Mouse (Mus musculus) left cerebral cortex, postnatal 36 days (tissue): ENCODE measurements at regions not wholly inside any gene's neighbourhood (a gene's known extent, or its start where the extent isn't known, plus 50 kb on each side); places are given as distances from the start of the nearest gene placed in this dataset.
"Not testable (repeated sequence)": the region's sequence is repeated elsewhere in the genome, so short reads cannot be mapped to it uniquely, and the experiment has no call there.

Experiments
- DNase-seq, 2 experiments: peaks; one replicate each; pipeline ENCODE4 v3.0.0; 2021 to 2022; ENCODE audit warnings: low spot score in 2 of 2, mixed read lengths in 1 of 2
- intact Hi-C: fragments of 180-260 bp; cut with DNase I; formaldehyde crosslinking; loops from one replicate; pipeline ENCODE4 v1.15.1; 2025

- DNase-seq = no peak
- intact Hi-C loops = no loop called here
Measured at GRCm38 (mm10) chr8:46355066-46355465, 60.6 kb upstream of the Helt start.

- intact Hi-C loops, DNase-seq: not testable (repeated sequence)
Measured at GRCm38 (mm10) chr8:46357961-46358360, 63.5 kb upstream of the Helt start.

GRCm38 (mm10) chr8:46362871-46363306 lies 68.4 kb upstream of the Helt start:
- DNase-seq = no peak
- intact Hi-C loops = no loop called here

GRCm38 (mm10) chr8:46365711-46366110 lies 71.2 kb upstream of the Helt start:
- DNase-seq = no peak
- intact Hi-C loops = no loop called here

- intact Hi-C loops = no loop called here
Measured at GRCm38 (mm10) chr8:46367125-46367524, 72.7 kb upstream of the Helt start.

DNA sequence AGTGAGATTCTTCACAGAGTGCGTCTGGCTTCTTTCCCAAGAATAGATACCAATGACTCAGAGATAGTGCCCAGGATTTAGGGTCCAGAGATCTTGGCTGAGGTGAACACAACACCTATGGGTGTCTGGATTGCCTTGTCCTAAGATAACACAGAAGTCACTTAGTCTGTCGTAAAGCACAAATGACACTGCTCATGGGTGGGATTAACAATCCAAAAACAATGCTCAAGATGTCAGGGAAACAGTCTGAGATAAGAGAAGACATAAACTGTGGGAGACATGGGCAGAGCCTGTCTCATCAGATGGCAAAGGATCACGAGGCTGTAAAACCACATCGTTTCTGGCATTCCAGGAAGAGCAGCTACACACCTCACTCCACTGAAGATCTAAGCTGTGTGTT lies 79.6 kb upstream of the Helt start:
- intact Hi-C loops = no loop called here
- no peak for DNase-seq

More at GRCm38 (mm10) chr8:46367125-46367524, 72.7 kb upstream of the Helt start:
- no peak for DNase-seq

DNA sequence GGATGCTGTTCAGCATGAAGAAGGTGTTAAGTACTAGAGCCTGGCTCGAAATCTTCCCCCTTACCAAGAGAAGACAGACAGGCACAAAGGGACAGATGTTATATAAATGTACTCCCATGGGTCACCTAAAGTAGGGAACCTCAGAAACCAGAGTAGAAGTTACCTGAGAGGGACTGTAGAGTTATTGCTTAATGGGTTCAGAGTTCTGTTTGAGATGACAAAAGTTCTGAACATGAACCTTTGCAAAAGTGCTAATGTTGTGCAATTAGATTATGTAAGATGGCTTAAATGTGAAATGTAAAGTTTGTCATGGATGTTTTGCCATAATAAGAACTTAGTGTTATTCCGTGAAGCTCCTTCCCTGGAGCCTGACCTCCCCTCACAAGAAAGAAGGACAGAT lies 81.5 kb upstream of the Helt start:
- no peak for DNase-seq
- intact Hi-C loops = no loop called here

- intact Hi-C loops = no loop called here
Measured at GRCm38 (mm10) chr8:46384926-46385325, 85.9 kb upstream of the Acsl1 start.

GRCm38 (mm10) chr8:46385806-46386205 lies 85.0 kb upstream of the Acsl1 start:
- DNase-seq = no peak
- intact Hi-C loops = no loop called here

More at GRCm38 (mm10) chr8:46384926-46385325, 85.9 kb upstream of the Acsl1 start:
- no peak for DNase-seq

DNA sequence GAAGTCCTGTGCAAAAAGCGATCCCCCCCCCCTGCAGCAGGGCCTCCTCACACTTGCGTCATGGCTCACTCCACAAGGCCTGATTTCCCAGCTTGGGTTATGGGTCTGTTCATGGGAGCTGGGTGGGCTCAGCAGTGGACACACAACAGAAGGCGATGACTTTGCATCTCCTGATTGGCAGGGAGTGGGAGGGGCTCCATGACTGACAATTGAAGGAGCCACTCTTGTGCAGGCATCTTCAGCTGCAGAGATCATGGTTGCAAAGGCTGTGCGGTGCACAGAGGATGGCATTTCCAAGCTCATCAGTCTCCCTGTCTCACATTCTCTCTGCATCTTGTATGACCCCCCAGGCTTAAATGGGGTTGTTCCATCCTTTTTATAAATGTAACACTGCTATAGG lies 84.3 kb upstream of the Acsl1 start:
- no peak for DNase-seq
- intact Hi-C loops = no loop called here

DNA sequence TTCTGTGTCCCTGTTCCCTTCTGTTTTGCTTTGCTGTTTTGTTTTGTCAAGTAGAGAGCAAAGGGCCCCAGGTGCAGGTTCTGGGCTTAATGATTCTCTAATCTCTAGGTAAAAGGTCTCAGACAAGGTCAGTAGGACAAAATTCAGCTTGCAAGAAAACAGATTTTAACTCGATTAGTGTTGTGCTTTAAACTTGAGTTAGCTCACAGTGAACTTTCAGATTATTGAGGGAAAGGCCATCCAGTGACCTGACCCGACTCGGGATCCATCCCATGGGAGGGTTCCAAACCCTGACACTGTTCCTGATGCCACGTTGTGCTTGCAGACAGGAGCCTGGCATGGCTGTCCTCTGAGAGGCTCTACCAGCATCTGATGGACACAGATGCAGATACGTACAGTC lies 83.8 kb upstream of the Acsl1 start:
- DNase-seq = no peak
- intact Hi-C loops = no loop called here

DNA sequence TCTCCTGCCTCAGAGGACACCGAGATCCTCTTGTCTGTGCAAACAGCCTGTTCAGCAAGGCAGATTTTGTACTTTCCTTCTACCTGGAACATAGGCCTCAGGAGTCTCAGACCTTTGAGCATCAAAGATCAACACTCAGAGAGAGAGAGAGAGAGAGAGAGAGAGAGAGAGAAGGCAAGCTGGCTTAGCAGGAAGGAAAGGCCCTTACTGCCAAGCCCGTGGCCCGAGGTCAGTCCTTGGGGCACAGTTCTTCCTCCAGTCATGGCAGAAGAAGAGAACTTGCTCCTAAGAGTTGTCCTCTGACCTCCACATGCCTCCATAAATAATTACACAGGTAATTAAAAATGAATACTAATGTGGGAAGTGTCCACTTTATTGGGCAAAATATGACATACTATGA lies 82.4 kb upstream of the Acsl1 start:
- intact Hi-C loops = no loop called here
- DNase-seq = no peak

DNA sequence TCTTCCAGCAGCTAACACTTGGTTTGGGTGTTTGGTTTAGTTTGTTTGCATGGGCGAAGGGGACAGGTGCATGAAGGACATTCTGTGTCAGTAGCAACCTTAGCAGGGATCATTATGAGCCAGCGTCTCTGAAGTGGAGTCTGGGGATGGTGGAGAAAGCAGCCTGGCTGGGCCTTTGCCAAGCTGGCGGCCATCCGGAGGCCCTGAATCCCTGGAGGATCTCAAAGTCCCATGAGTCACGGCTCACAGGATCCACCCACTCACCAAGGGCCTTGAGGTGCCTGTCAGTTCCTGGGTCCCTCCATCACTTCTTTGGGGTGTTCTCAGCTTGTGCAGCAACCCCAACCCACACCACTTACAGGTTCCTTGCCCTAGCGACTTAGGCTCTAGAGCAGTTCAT lies 80.4 kb upstream of the Acsl1 start:
- no peak for DNase-seq
- intact Hi-C loops = loop anchor here (5.0 kb wide), 1 partner anchor 68 kb away; no protein-coding TSS in a partner anchor

GRCm38 (mm10) chr8:46391678-46392077 lies 79.2 kb upstream of the Acsl1 start:
- no peak for DNase-seq
- intact Hi-C loops = loop anchor here (5.0 kb wide), 1 partner anchor 69 kb away; no protein-coding TSS in a partner anchor

DNA sequence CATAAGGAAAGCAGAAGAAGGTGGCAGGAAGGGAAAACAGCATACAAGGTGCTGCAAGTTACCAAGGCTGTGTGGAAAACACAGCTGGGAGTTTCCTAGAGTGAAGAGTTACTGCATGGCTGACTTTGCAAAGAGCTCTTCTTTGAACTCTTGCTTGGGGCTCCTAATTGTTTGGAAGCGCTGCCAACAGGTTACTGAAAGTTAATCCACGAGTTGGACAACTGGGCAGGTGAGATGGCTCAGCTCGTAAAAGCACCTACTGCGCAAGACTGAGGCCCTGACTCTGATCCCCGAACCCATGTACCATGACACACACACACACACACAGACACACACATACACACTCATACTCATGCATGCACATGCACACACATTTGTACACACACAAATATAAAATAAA lies 77.5 kb upstream of the Acsl1 start:
- intact Hi-C loops = loop anchor here (5.0 kb wide), 1 partner anchor 71 kb away; no protein-coding TSS in a partner anchor
- no peak for DNase-seq

GRCm38 (mm10) chr8:46394750-46395149 lies 76.1 kb upstream of the Acsl1 start:
- intact Hi-C loops = loop anchor here (5.0 kb wide), 2 partner anchors 72 to 153 kb away; no protein-coding TSS in a partner anchor
- DNase-seq = no peak

- intact Hi-C loops = loop anchor here (5.0 kb wide), 1 partner anchor 152 kb away; no protein-coding TSS in a partner anchor
- DNase-seq = no peak
Measured at GRCm38 (mm10) chr8:46395348-46395747, 75.5 kb upstream of the Acsl1 start.

DNA sequence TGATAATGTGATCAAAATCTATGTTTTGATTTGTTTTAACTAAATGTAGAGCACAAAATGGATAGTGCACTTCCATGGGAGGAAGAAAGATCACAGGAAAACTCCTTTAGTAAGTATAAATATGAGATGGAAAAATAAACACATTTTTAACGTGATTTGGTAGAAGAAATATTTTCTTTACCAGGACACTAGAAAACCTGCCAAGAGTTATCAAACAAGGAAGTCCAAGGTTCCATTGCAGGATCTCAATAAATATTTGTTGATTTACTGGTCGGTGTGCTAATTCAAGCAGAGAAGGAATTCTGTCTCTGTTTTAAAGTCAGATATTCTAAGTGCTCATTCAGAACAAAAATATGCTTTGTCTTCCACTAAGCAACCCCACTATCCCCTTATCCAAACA lies 73.8 kb upstream of the Acsl1 start:
- intact Hi-C loops = loop anchor here (5.0 kb wide), 1 partner anchor 150 kb away; no protein-coding TSS in a partner anchor
- DNase-seq = no peak

GRCm38 (mm10) chr8:46397777-46398176 lies 73.1 kb upstream of the Acsl1 start:
- no peak for DNase-seq
- intact Hi-C loops = loop anchor here (5.0 kb wide), 1 partner anchor 150 kb away; no protein-coding TSS in a partner anchor

DNA sequence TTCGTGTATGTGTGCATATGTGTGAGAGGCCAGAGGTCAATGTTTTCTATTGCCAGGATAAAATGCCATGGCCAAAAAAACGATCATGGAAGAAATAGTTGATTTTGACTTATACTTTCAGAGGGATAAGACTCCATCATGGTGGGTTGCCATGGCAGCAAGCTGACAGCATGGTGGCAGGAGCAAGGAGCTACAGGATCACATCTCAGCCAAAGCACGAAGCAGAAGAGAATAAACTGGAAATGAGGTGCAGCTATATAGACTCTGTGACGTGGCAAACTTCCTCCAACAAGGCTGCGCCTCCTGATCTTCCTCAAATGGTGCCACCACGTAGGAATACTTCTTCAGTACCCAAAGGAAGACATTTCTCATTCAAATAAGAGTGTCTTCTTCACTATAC lies 70.2 kb upstream of the Acsl1 start:
- DNase-seq = no peak
- intact Hi-C loops = no loop called here

- intact Hi-C loops = no loop called here
- no peak for DNase-seq
Measured at GRCm38 (mm10) chr8:46403877-46404560, 66.8 kb upstream of the Acsl1 start.
